Mouse (Mus musculus) embryo, embryonic 10 days (tissue): ENCODE measurements at regions not wholly inside any gene's neighbourhood (a gene's known extent, or its start where the extent isn't known, plus 50 kb on each side); places are given as distances from the start of the nearest gene placed in this dataset.

Experiments used
- DNase-seq: peaks from one replicate; pipeline ENCODE4 v3.0.0-alpha.2; 2015; ENCODE audit warnings: low spot score

DNA sequence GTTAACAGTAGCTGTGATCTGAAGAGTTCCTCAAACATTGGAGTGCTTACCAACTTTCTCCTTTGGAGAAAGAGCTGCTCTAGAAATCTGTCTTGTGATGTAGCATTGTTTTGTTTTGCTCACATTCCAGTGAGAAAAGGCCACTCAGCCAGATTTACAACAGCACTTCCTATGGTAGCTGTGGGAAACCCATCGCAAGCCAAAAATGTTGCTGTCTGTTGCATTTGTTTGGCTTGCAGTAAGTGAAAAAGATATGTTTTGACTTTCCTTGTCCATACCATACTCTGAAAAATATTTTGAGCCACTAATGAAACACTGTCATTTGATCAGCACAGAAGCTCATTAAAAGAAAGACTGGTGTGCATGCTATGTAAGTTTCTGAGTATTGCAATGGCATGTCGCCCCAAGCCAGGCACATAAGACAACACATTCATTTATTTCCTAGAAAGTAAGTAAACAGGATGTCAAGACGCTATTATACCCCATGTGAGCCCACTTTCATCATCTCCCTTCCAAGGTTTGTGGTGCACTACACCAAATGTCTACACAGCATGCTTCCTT lies 66.2 kb downstream of the Car2 start:
- DNase-seq = no peak

DNA sequence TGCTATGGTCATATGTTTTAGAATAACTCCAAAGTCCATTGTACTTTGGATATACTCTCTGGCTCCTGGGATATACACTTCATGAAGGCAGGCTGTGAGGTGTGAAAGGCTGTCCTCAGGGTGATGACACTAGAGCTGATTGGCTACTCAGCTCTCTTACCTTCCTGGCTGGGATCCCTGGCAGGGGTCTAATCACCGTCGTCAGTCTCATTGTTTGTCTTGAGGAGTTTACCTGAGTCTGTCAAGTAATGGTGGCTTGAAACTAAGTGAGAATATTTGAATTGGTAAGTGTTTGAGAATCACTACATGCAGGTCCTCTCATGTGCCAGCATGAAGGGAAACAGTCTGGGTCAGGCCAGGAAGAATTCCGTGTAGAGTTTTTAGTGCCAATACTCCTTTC lies 66.9 kb downstream of the Car2 start:
- no peak for DNase-seq

DNA sequence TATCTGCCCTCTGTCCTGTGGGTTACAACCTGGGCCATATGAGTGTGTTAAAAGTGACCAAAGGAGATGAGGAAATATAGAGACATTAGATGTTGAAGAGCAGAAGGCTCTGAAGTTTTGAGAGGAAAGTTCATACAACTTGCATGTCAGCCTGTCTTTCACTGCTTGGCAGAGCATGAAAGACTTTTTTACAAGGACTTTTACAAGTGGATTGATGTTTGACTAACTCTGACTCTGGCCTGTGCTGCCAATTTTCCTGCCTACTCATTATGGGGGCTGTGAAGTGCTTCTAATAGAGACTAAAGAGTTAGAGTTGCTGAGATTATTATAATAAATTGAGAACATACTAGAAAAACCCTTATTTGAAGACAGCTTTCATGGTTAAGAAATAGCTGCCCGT lies 71.4 kb downstream of the Car2 start:
- DNase-seq = no peak

DNA sequence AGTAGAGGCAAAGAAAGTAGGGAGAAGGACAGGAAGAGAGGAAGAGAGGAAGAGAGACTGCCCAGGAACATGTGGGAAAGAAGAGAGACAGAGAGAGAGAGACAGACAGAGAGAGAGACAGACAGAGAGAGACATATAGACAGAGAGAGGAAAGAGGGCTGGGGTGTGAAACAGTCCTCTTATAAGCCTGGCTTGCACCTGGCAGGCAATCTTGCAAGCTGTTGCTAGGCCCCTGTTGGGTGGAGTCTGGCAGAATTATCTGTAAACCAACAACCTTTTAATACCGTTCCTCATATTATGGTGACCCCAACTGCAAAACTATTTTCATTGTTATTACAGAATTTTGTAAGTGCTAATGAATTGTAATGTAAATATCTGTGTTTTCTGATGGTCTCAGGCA lies 72.2 kb downstream of the Car2 start:
- no peak for DNase-seq

DNA sequence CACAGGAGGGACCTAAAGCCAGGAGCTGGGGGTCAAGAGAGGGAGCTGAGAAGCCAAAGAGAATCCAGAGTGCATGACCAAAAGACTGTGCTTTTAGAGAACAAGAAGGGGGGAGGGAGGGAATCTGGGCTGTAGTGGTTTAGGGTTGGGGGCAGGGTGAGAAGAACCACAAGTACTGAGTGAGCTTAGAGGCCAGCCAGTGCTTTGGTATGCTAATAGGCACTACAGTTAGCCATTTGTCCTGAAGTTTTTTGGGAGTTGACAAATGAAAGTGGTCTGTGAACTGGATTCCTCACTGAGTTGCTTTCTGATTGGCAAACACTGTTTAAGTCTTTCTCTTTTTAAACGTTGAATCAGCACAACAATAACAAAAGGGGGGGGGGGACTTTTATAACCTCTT lies 73.5 kb downstream of the Car2 start:
- DNase-seq = peak; percentile 52

DNA sequence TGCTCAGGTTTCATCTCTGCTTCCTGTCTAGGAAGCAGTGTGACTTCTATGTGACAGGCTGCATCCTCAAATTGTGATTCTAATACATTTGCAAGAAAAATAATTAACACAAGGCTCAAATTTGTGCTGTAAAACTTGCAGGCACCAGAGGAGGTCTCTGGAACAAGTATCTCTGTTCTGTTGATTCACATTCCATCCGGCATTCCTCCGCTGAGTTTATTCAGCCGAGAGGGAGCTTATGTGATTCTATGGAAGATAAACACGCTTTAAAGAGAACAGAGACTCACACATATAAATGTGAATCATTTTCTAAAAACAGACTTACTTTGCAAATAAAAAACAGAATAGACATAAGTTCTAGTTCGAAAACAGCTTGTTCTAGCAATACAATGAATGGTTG lies 78.7 kb downstream of the Car2 start:
- DNase-seq = no peak

DNA sequence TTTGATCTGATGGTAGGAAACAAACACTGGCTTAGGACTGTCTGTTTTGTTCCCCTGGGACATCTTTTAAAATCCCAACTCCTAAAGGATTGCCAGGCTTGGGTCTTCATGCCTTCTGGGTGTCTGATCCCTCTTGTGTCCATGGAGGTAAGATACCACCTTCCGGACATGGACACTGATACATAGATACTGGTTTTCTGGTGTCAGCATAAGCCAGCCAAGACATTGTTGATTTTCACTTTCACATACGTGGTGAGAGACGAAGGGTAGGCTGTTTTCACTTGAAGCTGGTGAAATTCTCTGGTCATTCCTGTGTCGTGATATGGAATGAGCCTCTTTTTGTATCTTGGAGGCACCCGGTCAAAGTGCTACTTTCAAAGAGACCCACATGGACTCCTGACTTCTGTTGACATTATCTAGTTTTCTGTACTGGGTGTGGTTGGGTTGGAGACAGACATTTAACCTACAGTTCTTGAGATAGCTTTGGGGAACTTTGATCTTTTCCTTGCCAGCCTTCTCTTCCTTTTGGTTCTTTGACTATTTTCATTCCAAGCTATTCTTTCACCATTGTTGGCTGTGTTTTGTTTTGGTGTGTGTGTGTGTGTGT lies 79.5 kb downstream of the Car2 start:
- no peak for DNase-seq

DNA sequence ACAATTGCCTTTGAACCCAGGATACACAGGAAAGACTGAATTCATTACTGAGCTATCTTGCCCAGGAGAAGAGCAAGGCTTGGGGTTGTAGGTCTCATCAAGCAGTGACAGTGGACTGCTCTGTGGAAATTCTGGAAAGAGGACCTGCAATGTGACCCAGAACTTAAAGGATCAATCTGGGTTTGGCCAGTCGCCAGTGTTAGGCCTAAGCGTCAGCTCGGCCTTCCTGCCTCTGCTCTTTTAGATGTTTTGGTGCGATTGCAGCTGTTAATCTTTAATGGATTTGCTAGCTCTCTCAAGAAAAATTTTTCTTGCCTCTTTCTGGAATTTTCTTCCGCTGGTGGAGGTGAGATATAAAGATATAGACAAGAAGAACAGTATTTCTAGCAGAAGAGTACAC lies 81.2 kb downstream of the Car2 start:
- DNase-seq = no peak

DNA sequence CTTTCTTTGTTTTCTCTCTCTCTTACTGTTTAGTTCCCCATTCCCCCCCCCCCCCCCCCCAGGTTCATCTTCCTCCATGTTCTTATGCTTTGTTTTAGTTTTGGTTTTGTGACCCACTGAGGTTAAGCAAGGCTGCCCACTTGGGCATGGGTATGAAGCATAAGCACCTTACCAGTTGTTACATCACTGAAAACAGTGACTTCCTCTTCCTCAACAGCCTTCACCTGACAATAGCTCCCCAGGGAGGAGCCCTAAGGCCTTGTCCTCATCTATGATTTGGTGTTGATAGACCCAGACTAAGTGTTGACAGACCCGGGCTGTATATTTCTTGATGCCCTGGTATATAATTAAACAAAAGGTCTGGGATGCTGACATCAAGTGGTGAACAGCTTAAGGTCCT lies 82.3 kb downstream of the Car2 start:
- DNase-seq = no peak

DNA sequence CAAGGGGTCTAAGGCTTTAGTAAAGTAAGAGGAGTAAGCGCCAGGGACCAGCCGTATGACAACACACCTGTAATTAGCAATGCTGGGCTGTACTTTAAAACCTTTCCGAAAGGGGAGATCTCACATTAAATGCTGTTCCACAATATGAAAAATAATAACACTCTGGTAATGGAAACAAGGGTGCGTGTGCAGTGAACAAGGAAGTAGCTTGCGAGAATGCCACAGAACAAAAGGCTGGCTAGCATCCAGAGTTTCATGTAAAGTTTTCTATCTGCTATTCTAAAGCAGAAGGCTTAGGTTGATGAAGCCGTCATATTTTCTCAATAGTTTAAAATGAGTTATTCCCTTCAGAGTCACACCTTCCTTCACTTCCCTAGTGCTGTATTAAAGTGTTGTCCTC lies 83.6 kb downstream of the Car2 start:
- no peak for DNase-seq

DNA sequence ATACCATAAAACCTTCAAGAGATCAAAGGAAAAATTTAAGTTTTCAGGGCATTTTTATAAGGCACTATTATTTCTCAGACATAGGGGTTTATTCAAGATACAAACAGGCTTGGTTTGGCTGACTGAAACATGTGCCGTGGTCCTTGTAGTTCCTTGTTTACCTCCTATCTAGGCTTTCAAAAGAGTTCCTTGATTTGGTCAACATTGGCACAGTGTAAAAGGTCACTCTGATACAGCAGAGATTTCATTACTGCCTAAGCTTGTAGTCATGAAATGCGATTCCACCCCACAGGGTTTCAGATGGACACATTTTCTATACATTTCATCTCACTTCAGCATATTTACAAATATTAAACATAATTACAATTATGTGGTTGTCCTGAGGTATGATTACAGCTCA lies 85.6 kb downstream of the Car2 start:
- no peak for DNase-seq

DNA sequence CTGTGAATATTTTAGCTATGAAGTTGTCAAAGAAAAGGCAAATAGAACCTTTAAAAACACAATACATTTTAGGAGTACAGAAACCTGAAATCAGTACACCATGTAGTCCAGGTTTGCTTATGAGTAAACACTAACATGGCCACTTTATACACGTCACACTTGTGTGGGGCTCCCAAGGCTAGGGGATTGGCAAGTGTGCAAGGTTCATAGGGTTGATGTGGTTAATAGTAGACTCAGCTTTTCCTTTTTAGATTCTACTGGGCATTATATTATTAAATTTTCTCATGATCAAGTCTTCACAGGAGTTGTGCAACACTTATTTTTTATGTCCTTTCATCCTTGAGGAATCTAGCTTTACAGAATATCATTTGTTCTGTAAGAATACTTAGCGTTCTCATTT lies 88.7 kb downstream of the Car2 start:
- DNase-seq = no peak

DNA sequence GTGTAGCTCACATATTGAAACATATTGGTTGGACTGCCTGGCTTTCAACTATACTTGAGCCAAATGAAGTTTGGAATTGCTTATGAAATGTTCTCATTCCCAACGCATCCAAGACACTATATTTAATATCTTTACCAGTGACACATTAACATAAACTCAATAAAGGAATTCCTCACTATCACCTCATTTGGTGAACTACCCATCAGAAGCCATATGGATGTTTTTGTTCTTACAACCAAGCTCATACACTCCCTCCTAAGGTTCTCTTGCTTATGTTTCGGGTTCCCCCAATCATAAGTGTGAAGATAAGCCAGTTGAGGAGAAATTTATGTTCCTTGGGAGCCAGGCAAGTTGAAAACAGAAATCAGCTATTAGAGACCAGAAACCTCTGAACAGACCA lies 89.1 kb downstream of the Car2 start:
- no peak for DNase-seq

DNA sequence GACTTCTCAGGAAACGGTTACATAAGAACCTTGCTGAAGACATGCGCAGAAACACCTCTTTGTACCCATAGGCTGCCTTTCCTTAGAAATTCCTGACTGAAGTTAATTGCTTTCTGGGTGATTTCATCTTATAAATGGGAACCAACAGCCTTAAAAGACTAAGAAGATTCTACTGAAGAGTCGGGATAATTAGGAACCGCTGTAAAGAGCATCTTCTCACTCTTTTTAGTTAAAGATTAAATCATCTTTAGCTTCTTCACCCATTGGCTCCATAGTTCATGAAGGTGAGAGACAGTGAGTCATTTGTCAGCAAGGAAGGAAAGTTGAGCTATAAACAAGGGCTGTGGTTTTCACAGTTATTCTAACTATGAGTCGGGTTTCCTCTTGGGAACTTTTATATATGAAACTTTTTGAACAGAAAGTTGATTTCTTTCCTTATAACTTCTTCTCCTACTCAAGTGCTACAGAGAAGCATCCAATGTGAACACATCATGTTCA lies 93.1 kb downstream of the Car2 start:
- no peak for DNase-seq

DNA sequence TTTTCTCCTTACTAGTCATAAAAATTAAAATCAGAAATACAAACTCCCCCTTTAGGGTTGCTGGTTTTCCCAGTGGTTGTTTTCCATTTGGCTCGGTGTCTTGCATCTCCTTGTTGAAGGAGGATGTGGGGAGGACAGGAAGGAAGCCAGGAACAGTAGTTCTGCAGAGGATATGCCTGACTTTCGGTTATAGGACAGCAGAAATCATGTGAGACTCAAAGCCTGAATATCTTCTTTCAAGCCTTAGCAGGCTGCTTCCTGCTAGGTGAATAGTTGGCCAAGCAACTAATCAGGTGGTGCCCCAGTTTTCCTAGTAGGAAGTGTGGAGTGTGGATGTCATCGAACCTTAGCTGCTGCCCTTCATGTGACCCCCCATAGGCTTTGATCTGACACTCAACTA lies 103.6 kb downstream of the Car2 start:
- DNase-seq = no peak

DNA sequence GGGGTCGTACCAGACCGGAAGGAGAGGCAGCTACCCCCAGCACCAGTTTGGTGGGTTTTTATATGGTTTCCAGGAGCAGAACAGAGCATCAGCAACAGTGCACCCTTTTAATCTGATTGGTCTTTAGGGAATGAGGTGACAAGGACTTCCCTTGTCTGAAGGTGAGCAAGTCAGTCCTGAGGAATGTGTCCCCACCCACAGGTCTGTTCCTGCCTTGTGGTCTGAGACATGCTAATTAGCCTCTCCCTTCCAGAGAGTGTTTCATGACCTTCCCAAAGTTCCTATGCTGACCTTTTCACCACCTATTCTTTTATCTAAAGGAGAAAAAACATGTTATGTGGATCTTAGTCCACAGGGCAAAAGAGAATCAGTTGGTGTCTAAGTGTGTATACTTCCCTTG lies 107.9 kb downstream of the Car2 start:
- no peak for DNase-seq

DNA sequence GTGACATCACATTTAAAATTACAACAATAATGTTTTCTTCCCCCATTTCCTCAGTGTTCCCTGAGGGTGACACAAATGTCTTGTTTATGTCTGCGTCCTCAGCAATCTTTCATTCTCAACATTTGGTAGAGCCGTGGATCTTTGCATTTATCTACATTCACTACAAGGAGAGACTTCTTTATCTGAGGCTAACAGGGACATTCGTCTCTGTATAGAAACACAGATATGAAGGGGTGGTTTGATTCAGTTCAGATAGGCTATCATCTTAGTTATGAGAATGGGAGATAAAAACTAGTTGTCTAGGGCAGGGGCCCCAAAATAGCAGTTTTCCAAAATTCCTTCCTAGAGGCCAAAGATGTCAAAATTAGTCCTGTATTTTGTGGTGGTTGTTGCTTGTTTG lies 111.2 kb downstream of the Car2 start:
- no peak for DNase-seq

DNA sequence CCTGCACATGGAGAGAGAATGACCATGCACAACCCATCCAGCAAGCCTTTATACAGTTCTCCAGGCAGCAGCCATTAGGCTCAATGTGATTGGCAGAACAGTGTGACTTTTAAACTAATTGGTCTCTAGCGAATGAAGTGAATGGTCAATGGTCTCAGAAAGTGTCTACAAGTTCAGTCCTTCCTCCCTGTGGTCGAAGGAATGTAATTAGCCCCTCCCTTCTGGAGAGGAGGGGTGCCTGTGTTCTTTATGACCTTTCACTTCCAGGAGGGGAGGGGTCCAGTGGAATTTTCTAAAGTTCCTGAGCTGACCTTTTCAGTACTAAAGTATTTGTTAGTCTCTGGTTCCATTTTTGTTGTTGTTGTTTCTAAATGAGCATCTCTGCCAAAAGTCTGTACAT lies 112.4 kb downstream of the Car2 start:
- DNase-seq = no peak

DNA sequence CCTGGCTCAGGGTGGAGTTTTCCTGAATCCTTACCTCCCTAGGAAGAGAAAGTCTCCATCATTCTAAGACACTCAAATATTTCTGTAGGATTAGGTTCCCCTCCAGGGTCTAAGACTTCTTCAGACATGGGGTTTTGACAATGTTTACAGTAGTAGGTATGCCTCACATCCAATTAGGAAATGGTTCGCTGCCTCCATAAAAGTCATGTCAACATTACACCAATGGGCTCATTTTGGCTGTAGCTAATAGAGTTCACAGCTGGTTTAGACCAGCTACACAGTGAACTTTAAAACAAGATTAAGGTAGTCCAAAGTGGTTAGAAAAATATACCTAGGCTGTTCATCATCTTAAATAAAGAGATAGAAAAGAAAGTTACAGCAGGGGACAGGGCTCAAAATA lies 113.3 kb downstream of the Car2 start:
- DNase-seq = no peak

DNA sequence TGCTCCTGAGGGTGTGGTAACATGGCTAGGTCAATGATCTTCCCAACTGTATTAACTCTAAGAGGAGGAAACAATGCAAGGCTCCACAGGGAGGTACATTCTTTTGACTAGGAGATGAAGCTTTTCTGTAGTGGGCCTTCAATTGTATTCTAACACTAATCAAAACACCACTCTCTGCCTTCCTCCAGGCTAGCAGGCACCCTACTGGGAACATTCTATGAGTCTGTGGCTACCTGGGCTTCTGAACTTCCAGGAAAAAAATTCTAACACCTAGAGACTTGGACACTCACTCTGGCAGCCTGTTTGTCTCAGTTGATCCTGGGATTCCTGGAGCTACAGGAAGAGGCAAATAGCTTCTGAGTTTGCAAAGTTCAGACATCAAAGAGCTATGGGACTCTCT lies 113.8 kb downstream of the Car2 start:
- no peak for DNase-seq

DNA sequence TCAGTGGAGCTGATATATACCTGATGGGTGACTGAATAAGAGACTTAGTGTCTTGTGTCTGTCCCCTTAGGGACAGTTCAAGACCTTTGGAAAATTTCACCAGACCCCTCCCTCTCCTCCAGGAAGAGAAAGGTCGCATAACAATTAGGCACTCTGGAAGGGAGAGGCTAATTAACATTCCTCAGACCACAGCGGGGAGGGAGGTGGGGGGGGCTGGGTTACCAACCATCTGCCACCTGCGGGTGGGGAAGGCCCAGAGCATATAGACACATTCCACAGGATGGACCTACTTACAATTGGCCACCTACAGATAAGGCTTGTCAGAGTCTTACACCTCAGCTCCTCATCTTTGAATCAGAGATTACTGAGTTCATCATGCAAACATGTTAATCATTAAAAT lies 114.6 kb downstream of the Car2 start:
- no peak for DNase-seq

DNA sequence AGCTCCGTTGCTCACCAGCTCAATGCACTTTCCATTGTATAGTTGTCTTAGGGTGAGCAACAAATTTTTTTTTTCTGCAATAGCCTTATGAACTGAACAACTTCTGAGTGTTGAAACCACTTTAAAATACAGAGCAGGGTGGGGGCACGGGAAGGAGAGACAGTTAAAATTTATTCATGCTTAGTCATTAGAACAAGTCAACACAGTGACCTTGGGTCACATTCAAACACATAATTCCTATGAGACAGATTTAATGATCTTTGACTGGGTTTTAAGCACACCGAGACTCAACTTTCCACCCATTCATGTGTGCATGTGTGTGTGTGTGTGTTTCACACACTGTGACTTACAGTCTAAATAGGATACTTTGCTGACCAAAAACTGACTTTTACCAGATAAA lies 121.7 kb downstream of the Car2 start:
- no peak for DNase-seq

DNA sequence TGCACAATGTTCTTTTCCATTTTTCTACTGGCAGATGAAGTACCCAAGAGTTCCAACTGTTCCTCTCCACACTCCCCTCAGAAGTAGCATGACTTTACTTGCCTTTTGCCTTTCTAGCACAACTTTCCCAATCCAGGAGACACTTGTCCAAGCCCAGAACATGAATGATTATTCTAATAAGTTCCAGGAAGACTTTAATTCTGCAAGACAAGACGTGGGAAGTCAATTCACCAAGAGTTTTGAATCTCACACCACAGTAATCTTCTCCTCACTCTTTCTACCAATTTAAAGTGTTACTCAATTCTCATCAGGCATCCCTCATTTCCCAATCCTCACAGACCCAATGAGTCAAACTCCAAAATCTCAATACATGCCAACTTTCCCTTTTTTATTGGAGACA lies 122.4 kb downstream of the Car2 start:
- DNase-seq = no peak

DNA sequence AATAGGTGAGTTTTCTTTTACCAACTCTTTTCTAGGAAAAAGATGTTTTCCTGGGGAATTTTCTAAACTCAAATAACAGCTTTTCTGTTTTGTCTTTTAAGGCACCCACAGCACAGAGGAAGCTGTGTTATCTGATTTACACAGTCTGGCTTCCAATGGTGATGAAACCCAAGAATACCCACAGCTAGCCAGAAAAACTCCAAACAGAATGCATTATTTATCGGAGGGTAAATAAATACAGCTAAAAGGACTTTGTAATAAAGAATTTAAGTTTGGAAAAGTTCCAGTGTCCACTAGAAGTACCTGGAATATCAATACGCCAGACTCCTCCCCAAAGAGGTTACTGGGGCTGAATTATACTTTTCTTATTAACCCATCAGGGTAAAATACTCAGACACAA lies 123.7 kb downstream of the Car2 start:
- DNase-seq = no peak

DNA sequence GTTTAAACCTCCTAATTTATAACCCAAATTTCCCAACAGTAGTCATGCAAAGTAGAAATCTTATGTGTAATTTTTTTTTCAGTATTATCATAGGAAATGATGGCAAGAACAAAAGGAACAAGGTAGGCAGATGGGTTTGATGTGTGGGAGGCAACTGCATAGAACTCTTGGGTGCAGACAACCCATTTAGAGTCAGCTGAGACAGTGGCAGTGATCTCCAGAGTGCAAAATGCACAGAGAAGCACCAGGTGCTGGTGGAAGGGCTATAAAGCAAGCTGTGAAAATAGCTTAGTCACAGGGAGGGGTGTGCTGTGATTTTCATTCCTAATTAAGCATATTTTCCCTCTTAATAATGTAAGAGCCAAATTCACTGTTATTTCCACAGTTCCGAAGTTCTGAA lies 130.5 kb downstream of the Car2 start:
- no peak for DNase-seq
